Mouse (Mus musculus): ENCODE measurements around the gene Zbtb32.

Gene Zbtb32

GRCm38 (mm10) chr7:30567555-30567954 lies 31.2 kb downstream of the Zbtb32 start:
- DNase-seq (ENCODE audit: low spot score in 2 of 2), result no peak

DNA sequence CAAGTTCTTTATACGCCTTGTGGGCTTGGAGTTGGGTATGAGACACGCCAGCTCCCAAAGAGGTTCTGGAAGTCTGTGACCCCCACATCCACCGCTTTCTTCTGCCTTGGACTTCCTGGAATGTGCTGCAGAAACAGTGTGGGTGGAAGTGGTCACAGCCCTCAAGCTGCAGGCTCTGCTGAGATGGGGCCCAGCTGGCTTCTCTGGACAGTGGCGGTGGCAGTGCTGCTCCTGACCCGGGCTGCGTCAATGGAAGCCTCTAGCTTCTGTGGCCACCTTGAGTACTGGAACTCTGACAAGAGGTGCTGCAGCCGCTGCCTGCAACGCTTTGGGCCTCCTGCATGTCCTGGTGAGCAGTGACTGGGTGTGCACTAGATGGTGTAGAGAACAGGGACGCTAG lies 32.7 kb downstream of the Zbtb32 start:
- DNase-seq (ENCODE audit: low spot score in 2 of 2), result no peak

DNA sequence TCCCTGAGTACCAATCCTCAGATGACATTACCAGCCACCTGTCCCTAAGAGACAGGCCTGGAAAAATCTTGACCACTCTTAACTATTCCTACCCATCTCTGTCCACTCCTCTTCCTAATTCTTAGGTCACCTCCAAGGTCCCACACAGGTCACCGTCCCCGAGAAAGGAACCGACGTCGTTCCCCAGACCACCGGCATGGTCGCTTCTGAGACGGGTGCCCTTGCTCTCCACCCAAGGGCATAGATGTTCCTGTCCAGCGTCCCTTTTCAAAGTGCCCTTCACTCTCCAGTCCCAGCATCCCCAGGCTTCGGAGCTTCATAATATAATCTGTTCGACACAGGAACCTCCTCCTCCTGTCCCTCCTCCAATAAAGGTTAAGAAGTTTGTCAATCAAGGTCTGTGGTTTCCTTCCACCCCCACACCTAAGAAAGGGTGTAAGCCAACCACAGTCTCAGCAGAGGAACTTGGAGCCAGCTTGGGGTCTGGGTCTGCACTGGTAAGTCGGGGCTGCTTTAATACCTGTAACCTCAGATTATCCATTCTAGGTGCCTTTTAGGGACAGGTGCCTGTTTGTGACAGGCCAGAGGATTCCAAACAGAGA lies 33.6 kb downstream of the Zbtb32 start, which contains the start of gene Igflr1:
TSS of gene Igflr1 (plus strand) at position 458 of the 602 bp plus-strand sequence.
- no peak for DNase-seq (ENCODE audit: low spot score in 2 of 2)

- DNase-seq (ENCODE audit: low spot score in 2 of 2), result peak; percentile 48 to 58
Measured at GRCm38 (mm10) chr7:30563906-30564280, 34.8 kb downstream of the Zbtb32 start.

- peak; percentile 96 to 98 for DNase-seq (ENCODE audit: low spot score in 2 of 2)
Measured at GRCm38 (mm10) chr7:30563117-30563905, 35.4 kb downstream of the Zbtb32 start, which contains the start of the genes U2af1l4, Gm49396 and Psenen. TSS of gene U2af1l4 (plus strand) at chr7:30563301. TSS of gene Gm49396 (plus strand) at chr7:30563344. TSS of gene Psenen (minus strand) at chr7:30563627.

DNA sequence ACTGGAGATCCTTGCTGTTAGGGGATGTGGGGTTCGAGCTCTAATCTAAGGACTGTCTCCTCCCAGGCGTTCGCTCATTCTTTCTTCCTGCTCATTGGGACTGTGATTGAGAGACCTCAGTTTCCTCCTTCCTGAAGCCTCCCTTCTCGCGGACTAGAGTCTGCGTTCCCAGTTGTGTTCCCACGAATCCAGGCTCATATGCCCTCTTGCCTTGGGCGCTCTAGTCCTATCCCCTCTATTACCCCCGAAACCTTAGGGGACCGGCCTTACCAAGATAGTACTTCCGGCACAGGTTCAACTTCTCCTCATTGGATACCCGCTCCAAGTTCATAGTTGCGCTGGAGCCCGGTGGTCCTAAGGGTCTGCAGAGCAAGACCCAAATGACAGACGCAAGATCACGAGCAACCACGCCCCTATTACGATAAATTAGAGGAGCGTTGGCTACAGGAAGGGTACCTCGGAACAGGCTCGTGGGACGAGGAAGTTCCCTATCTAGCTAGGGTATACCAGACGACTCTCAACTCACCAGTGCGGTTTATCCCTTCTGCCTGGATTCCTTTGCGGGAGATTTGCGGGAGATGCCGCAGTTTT lies 36.1 kb downstream of the Zbtb32 start:
- peak in 1 of 2 experiments; percentile 32 for DNase-seq (ENCODE audit: low spot score in 2 of 2)

DNA sequence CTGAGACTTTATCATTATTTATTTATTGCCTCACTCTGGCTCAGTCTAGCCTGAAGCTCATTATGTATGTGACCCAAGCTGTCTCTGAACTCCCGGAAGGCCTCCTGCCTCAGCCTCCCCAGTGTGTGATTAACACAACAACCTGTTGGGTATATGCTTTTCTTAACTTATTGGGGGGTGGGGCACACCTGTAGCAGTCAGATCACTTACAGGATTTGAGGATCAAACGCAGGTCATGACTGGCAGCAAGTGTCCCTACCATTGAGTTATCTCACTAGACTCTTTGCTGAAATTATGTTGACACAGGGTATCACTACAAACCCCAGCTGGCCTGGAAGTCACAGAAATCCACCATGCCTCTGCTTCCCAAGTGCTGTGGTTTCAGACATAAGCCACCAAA lies 38.4 kb downstream of the Zbtb32 start:
- DNase-seq (ENCODE audit: low spot score in 2 of 2), result no peak

GRCm38 (mm10) chr7:30559443-30559954 lies 39.2 kb downstream of the Zbtb32 start, which contains the start of gene Lin37:
TSS of gene Lin37 (minus strand) at chr7:30559838.
- peak; percentile 97 to 98 for DNase-seq (ENCODE audit: low spot score in 2 of 2)

DNA sequence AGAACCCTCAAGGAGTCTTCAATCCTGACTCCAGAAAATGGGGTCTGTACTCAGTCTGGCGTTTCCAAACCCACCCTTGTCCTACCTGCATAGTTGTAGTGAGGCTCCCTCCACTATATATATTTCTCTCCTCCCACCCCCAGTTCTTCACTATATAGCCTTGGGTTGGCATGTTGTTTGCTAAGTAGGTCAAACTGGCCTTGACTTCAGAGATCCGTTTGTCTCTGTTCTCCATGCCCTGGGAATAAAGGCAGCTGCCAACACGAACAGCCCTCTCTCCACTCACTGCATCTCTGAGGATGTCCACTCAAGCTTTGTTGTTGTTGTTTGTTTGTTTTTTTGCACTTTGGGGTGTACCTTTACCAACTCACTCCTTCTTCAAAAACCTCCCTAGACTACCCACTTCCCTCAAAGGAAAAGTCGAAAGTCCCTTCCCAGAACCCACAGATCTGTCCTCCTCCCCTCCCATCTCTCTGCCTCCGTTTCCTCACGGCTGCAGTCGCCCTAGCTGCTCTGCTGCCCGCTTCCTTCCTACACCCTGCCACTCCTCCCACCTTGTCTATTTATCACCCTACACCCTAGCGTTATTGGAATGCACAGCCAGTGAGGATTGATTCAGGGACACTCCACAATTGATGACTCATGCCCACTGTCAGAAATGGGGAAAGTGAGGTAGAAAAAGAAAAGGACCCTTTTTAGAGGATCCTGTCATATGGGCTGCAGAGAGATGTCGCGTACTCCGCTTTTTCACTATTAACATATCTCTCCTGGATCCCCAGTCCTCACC lies 39.9 kb downstream of the Zbtb32 start:
- DNase-seq (ENCODE audit: low spot score in 2 of 2), result no peak

DNA sequence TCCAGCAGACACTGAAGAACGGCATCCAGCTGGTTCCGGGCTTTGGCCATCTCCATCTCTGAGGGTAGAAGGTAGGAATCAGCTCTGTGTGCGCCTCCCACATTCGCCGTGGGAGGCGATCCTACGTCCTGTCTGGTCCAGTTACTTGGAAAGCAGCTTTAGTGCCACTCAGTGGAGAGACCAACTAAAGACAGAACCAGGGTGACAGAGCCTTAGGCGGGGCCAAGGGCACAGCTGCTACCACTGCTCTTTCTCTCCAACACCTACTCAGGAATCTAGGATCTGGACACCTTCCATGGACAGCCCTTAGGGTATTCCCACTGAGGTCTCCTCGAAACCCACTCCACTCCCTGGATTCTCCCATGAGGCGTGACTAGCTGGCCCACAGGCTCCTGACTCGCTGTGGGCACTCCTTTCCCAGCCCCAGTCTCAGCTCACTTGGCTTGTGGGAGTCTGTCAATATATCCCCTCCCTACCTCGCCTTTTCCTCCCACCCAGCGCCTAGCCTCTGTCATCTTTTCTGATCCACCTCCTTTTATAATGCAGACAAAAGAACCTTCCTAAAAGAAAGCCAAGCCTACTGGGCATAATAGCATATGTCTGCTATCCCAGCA lies 40.7 kb downstream of the Zbtb32 start:
- no peak for DNase-seq (ENCODE audit: low spot score in 2 of 2)

- DNase-seq (ENCODE audit: low spot score in 2 of 2), result no peak
Measured at GRCm38 (mm10) chr7:30556894-30557536, 41.7 kb downstream of the Zbtb32 start.

DNA sequence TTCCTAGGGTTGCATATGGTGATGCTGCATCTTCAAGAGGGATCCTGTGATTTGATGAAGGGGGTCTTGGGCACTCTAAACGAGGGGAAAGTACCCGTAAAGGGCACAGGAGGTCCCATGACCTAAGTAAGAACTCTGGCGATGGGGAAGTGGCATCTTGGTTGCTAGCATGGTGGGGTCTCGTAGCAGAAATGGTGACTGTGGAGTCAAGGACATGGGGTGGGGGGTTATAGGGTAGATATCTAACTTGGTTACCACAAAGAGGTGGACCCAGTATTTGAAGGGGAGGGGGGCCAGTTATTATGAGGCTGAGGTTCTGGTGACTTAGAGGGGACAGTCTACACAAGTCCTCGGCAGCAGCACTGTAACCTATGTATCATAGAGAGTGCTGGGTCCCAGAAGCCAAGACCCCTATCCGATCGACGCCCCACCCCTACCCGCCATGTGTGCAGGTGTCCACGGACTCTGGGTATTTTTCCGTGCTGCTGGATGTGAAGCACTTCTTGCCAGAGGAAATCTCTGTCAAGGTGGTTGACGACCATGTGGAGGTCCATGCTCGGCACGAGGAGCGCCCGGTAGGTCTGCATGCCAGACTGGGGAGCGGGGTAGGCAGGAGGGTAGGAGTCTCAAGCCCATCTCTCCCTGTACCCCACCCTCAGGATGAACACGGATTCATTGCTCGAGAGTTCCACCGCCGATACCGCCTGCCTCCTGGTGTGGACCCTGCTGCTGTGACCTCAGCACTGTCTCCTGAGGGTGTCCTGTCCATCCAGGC lies 44.7 kb downstream of the Zbtb32 start:
- DNase-seq (ENCODE audit: low spot score in 2 of 2), result no peak

DNA sequence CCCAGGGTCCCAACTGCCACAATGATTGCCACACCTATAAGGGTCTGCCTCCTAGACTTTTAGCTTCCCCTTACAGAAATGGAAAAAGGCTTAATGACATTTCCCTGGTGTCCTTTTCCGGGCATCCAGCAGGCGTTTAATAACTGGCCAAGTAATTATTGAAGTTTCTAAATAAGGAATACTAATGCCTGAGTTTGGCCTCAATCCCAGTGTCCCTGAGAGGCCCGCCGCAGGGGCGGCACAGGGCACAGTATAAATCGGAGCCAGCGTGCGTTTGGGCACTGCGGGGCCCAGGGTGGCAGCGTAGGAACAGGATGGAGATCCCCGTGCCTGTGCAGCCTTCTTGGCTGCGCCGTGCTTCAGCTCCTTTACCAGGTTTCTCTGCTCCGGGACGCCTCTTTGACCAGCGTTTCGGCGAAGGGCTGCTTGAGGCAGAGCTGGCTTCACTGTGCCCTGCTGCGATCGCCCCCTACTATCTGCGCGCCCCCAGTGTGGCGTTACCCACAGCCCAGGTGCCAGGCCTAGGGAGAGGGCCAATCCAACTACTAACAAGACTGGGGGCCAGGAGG lies 45.6 kb downstream of the Zbtb32 start:
- DNase-seq (ENCODE audit: low spot score in 2 of 2), result no peak

- peak; percentile 95 to 98 for DNase-seq (ENCODE audit: low spot score in 2 of 2)
Measured at GRCm38 (mm10) chr7:30552102-30553020, 46.3 kb downstream of the Zbtb32 start, which contains the start of the genes Hspb6 and Proser3. TSS of gene Hspb6 (plus strand) at chr7:30552178. TSS of gene Proser3 (minus strand) at chr7:30552299.

DNA sequence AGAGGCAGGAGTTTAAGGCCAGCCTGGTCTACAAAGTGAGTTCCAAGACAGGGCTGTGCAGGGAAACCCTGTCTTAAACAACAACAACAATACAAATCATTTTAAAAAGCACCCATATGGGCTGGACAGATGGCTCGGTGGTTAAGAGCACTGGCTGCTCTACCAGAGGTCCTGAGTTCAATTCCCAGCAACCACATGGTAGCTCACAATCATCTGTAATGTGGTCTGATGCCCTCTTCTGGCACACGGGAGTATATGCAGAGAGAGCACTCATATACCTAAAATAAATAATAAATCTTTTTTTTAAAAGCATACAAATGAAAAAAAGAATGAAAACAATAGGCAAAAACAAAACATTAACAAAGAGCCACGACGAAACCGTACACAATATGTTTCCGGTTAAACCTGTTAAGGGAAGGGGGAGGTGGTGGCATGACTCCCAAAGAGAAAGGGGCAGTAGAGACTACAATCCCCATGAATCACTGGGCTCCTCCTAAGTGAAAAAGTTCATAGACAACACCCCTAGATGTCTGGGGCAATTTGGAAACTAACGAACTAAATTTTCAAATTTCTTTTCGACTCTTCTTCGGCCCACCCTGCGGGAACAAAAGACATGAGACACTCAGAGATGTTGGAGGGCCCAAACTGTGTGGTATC lies 47.1 kb downstream of the Zbtb32 start:
- peak; percentile 65 to 71 for DNase-seq (ENCODE audit: low spot score in 2 of 2)

- DNase-seq (ENCODE audit: low spot score in 2 of 2), result no peak
Measured at GRCm38 (mm10) chr7:30550603-30551002, 48.1 kb downstream of the Zbtb32 start.

DNA sequence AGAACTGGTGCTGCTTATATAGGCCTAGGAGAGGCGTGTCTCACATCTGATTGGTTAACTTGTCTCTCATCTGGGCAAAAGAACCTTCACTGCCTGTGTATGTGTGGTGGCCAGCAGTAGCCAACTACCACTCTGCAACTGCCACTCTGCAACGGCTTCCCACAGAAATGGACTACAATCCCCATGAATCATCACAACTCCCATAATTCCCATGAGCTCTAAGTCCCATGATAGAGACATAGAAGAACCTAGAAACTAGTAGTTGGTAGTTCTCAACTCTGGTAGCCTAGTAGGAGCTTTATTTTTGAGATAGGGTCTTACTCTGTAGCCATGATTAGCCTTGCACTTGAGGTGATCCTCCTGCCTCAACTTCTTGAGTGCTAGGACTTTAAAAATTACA lies 48.8 kb downstream of the Zbtb32 start:
- no peak for DNase-seq (ENCODE audit: low spot score in 2 of 2)

DNA sequence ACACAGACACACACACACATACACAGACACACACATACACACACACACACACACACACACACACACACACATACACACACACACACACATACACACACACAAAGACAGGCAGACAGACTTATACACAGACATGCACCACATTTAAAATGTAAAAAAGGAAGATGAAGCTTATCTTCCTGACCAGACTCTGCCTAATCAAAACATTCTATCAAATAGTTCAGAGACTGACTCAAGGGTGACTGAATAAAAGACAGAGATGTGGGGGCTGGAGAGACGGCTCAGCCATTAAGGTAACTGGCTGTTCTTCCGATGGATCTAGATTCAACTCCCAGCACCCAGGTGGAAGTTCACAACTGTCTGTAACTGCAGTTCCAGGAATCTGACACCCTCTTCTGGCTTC lies 54.4 kb downstream of the Zbtb32 start:
- no peak for DNase-seq (ENCODE audit: low spot score in 2 of 2)

All from spleen, postnatal 36 days (tissue).